Mouse (Mus musculus): Measurements from ENCODE around the gene Gm28043. TPM values are rescaled to one million over a fixed set of nuclear protein-coding genes. Genes with fewer than 3 reads are reported as not detected.

The Gm28043 gene
- total and polyA plus RNA-seq, 3 experiments = 3.6 to 4.2 (median 3.7) TPM

DNA sequence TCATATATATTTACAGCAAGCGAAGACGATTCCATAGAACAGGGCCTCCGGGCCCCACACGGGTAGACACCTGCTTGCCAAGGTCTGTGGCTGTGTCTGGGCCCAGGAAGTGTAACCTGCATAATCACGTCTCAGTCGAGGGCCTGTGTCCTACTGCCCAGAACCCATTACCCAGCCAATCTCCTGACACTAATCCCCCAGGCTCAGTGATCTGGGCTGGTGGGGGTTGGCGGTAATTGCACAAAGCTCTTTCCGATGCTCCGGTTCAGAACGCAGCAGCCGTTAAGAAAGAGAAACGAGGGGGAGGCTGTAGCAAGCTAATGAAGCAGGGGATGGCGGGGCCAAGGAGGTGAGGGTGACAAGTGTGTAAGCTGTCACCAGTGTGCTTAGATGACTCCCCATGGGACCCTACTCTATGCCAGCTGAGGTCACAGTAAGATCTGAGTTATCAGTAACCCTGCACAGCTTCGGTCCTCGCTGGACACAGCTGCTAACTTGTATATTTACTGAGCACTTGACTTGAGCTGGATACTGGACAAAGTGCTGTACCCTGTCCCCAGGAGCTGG is 121.9 kb downstream of the Gm28043 start:
- H3K79me2 ChIP-seq (replicated peaks; ENCODE audit: control insufficient read depth, extremely low read depth, insufficient read depth, poor library complexity, severe bottlenecking) = no peaks in the 10 kb centered on the region
- no peak for DNase-seq (ENCODE audit: extremely low read depth)
- H3K36me3 ChIP-seq (replicated peaks in 1 of 2; ENCODE audit: control insufficient read depth in 1 of 2, insufficient read depth in 1 of 2, low read length in 1 of 2) = no peaks in the 10 kb centered on the region
- H3K27ac ChIP-seq (ENCODE audit: insufficient read depth, low read depth) = no peak overlapping the region
- dilution Hi-C loops (cut with MboI; ENCODE audit: extremely low pct_ligation_motif_present, extremely low pct_unique_long_range_greater_than_20kb, low sequenced_read_pairs) = no loop called here
- no peak overlapping the region for H3K4me3 ChIP-seq (replicated peaks in 1 of 3; ENCODE audit: low read depth in 2 of 3, low read length in 2 of 3, poor library complexity in 1 of 3)
- peaks cover 12% of the 10 kb centered on the region for H3K9me3 ChIP-seq (replicated peaks; ENCODE audit: low read length)
- peaks cover 6 to 21% of the 10 kb centered on the region in 2 experiments for H3K4me1 ChIP-seq (ENCODE audit: control insufficient read depth in 1 of 2, insufficient read depth in 2 of 2)
- TF ChIP-seq MAZ (IDR thresholded peaks at IDR 0.05; ENCODE audit: low read depth, low read length) (no peak), UBTF (IDR thresholded peaks at IDR 0.05; ENCODE audit: low read depth, low read length) (no peak), MAX (IDR thresholded peaks at IDR 0.05; ENCODE audit: low read length) (no peak), BHLHE40 (IDR thresholded peaks at IDR 0.05; ENCODE audit: low read depth, low read length) (no peak), CTCF (conservative IDR thresholded peaks at IDR 0.05 in 1 of 2, IDR thresholded peaks at IDR 0.05 in 1 of 2; ENCODE audit: low read depth in 2 of 2, low read length in 2 of 2) (no peak), POLR2A (IDR thresholded peaks at IDR 0.05; ENCODE audit: low read depth, low read length) (no peak), RCOR1 (conservative IDR thresholded peaks at IDR 0.05; ENCODE audit: low read depth, low read length) (no peak), ZC3H11A (IDR thresholded peaks at IDR 0.05; ENCODE audit: low read depth, low read length) (no peak), JUND (conservative IDR thresholded peaks at IDR 0.05; ENCODE audit: low read depth, low read length) (no peak), PAX5 (IDR thresholded peaks at IDR 0.05; ENCODE audit: low read length) (no peak), KAT2A (IDR thresholded peaks at IDR 0.05; ENCODE audit: insufficient replicate concordance, low read length) (no peak), USF2 (conservative IDR thresholded peaks at IDR 0.05; ENCODE audit: low read depth, low read length) (no peak), NRF1 (IDR thresholded peaks at IDR 0.05; ENCODE audit: low read depth, low read length) (no peak)
- no peak overlapping the region for H3K9ac ChIP-seq (ENCODE audit: insufficient read depth, low read depth)
- H3K4me2 ChIP-seq (ENCODE audit: insufficient read depth, low read depth, poor library complexity, severe bottlenecking) = no peak overlapping the region
- peaks cover 2% of the 10 kb centered on the region for H3K27me3 ChIP-seq (replicated peaks)
- in situ Hi-C loops (cut with MboI; ENCODE audit: low pct_ligation_motif_present, low pct_unique_long_range_greater_than_20kb, low sequenced_read_pairs) = no loop called here

DNA sequence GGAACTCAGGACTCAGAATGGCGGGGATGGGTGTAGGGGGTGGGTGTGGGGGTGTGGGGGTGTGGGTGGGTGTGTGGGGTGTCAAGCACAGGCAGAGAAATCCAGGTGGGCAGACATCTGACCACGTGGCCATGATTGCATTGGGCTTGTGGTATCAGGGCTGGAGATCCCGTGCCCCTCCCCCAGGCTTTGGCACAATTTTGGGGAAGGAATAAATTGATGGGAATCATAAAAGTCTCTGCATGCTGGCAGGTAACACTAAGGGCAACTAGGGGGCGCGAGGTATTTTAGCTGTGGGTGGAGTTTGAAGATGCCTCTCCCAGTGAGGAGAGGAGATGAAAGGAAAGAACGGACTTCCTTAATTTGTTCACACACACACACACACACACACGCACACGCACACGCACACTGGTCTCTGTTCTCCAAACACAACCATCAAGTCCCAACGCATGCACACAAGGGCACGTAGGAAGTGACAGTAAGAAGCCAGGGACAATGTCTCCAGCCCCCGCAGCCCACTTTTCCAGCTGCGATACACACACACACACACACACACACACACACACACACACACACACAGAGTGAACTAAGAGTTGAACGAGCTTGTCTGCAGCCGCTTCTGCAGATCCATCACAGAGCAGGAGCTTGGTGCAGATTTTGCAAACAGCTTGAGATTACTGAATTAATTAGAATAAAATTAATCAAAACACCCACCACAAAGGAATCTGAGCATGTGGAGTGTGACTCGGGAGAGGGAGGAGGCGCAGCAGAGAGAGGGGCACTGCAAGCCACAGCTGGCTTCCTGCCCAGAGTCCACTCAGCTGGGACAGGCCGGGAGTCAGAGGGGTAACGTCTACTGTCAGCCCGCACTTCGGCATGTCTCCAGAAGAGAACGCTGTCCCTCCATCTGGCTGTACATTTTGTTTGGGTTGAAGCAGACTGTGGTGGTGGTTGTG is 123.5 kb downstream of the Gm28043 start:
- Histone ChIP-seq H3K36me3 (replicated peaks in 1 of 2; ENCODE audit: control insufficient read depth in 1 of 2, insufficient read depth in 1 of 2, low read length in 1 of 2) (no peaks in the 10 kb centered on the region), H3K4me1 (ENCODE audit: control insufficient read depth in 1 of 2, insufficient read depth in 2 of 2) (peaks cover 4 to 10% of the 10 kb centered on the region in 2 experiments; a peak in 3 of 4 replicates), H3K4me2 (ENCODE audit: insufficient read depth, low read depth, poor library complexity, severe bottlenecking) (no peak overlapping the region), H3K9me3 (replicated peaks; ENCODE audit: low read length) (peaks cover 4% of the 10 kb centered on the region), H3K27ac (ENCODE audit: insufficient read depth, low read depth) (no peak overlapping the region), H3K27me3 (replicated peaks) (peaks cover 2% of the 10 kb centered on the region), H3K79me2 (replicated peaks; ENCODE audit: control insufficient read depth, extremely low read depth, insufficient read depth, poor library complexity, severe bottlenecking) (no peaks in the 10 kb centered on the region), H3K4me3 (replicated peaks in 1 of 3; ENCODE audit: low read depth in 2 of 3, low read length in 2 of 3, poor library complexity in 1 of 3) (no peak overlapping the region), H3K9ac (ENCODE audit: insufficient read depth, low read depth) (no peak overlapping the region)
- in situ Hi-C loops (cut with MboI; ENCODE audit: low pct_ligation_motif_present, low pct_unique_long_range_greater_than_20kb, low sequenced_read_pairs) = no loop called here
- no peak for TF ChIP-seq HCFC1 (IDR thresholded peaks at IDR 0.05; ENCODE audit: low read depth, low read length)
- no peak for TF ChIP-seq GABPA (IDR thresholded peaks at IDR 0.05; ENCODE audit: insufficient replicate concordance, low read depth, low read length)
- TF ChIP-seq RCOR1 (conservative IDR thresholded peaks at IDR 0.05; ENCODE audit: low read depth, low read length) = no peak
- no peak for TF ChIP-seq ETS1 (conservative IDR thresholded peaks at IDR 0.05; ENCODE audit: low read depth, low read length)
- no peak for TF ChIP-seq KAT2A (IDR thresholded peaks at IDR 0.05; ENCODE audit: insufficient replicate concordance, low read length)
- no peak for TF ChIP-seq NRF1 (IDR thresholded peaks at IDR 0.05; ENCODE audit: low read depth, low read length)
- TF ChIP-seq ZKSCAN1 (IDR thresholded peaks at IDR 0.05; ENCODE audit: borderline replicate concordance, low read depth, low read length) = no peak
- dilution Hi-C loops (cut with MboI; ENCODE audit: extremely low pct_ligation_motif_present, extremely low pct_unique_long_range_greater_than_20kb, low sequenced_read_pairs) = no loop called here
- DNase-seq (ENCODE audit: extremely low read depth) = no peak
